Mouse (Mus musculus): ENCODE measurements around the gene Dusp27. TPM values are rescaled to one million over a fixed set of nuclear protein-coding genes. Genes with fewer than 3 reads are reported as not detected.

The Dusp27 gene
- polyA plus RNA-seq, 2 experiments = 0.02 TPM; not detected in 1

GRCm38 (mm10) chr1:166139113-166139512, 11.4 kb upstream of the Dusp27 start:
- H3K4me3 ChIP-seq (ENCODE audit: insufficient read depth in 1 of 2, low read depth in 2 of 2, low read length in 2 of 2) = no peak overlapping the region
- TF ChIP-seq CTCF (IDR thresholded peaks at IDR 0.05; ENCODE audit: low read depth) (no peak), EP300 (IDR thresholded peaks at IDR 0.05; ENCODE audit: low read depth) (no peak)
- no peak for DNase-seq (ENCODE audit: low read depth in 3 of 3, low spot score in 3 of 3)
- H3K4me1 ChIP-seq (replicated peaks; ENCODE audit: control insufficient read depth in 2 of 2, insufficient read depth in 2 of 2, low read length in 1 of 2) = peaks cover 0 to 11% of the 10 kb centered on the region in 2 experiments; a peak in 2 of 4 replicates
- no peaks in the 10 kb centered on the region; the same call in 1 of the 2 replicates for H3K27me3 ChIP-seq (ENCODE audit: control insufficient read depth, insufficient read depth, low read length)
- H3K36me3 ChIP-seq (replicated peaks; ENCODE audit: control insufficient read depth, insufficient read depth, low read depth) = no peaks in the 10 kb centered on the region
- H3K27ac ChIP-seq = no peak overlapping the region
- H3K9me3 ChIP-seq (ENCODE audit: control insufficient read depth, low read length) = no peaks in the 10 kb centered on the region
- 75% methylated on average over 3 of the region's 3 CpGs for WGBS (ENCODE audit: insufficient replicate concordance)
- no peak for ATAC-seq (ENCODE audit: insufficient read depth)
- H3K9ac ChIP-seq (replicated peaks) = no peak overlapping the region
- no peak overlapping the region for H3K4me2 ChIP-seq (ENCODE audit: low read depth)

GRCm38 (mm10) chr1:166138136-166138535, 10.4 kb upstream of the Dusp27 start:
- ATAC-seq (ENCODE audit: insufficient read depth) (no peak), DNase-seq (ENCODE audit: low read depth in 3 of 3, low spot score in 3 of 3) (no peak)

DNA sequence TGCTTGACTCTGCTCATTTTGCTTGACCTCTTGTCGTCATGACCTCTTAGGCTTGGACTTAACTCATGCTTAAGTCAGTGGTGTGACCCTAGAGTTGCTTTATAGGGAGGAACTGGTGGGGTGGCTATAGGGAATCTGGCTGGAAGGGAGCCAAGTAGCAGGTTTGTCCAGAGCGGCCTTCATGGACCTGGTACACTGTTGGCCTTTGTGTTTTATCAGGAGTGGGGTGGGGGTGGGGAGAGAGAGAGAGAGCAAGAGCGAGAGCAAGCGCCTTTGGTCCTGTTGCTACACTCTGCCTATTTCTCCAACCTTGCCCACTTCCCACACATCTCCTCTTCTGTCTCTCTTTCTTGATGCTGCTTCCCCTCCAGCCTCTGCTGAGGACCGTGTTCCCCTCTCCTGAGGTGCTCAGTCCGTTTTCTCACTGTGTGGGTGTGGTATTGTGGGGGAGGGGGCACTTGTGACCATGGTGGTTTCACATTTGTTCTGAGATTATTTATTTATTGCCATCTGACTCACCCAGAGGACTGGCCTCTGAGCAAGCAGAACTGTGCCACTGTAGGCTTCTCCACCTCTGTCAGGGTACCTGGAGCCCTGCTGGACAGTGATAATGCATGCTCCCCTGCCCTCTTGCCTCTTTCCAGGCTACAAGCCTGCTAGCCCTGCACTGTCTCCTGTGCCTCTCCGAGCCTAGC, 9.7 kb upstream of the Dusp27 start:
- DNase-seq (ENCODE audit: low read depth in 3 of 3, low spot score in 3 of 3) (no peak), ATAC-seq (ENCODE audit: insufficient read depth) (0 out of 2 replicates have a peak, but pooled peaks have one; percentile 6)
- H3K9ac ChIP-seq (replicated peaks) = no peak overlapping the region
- H3K9me3 ChIP-seq (ENCODE audit: control insufficient read depth, low read length) = no peaks in the 10 kb centered on the region
- no peak overlapping the region for H3K4me3 ChIP-seq (ENCODE audit: insufficient read depth in 1 of 2, low read depth in 2 of 2, low read length in 2 of 2)
- TF ChIP-seq EP300 (IDR thresholded peaks at IDR 0.05; ENCODE audit: low read depth) = no peak
- no peak for TF ChIP-seq CTCF (IDR thresholded peaks at IDR 0.05; ENCODE audit: low read depth)
- WGBS (ENCODE audit: insufficient replicate concordance) = 47% methylated on average over 7 of the region's 7 CpGs
- no peaks in the 10 kb centered on the region; the same call in 1 of the 2 replicates for H3K27me3 ChIP-seq (ENCODE audit: control insufficient read depth, insufficient read depth, low read length)
- peaks cover 0 to 11% of the 10 kb centered on the region in 2 experiments; a peak in 2 of 4 replicates for H3K4me1 ChIP-seq (replicated peaks; ENCODE audit: control insufficient read depth in 2 of 2, insufficient read depth in 2 of 2, low read length in 1 of 2)
- H3K36me3 ChIP-seq (replicated peaks; ENCODE audit: control insufficient read depth, insufficient read depth, low read depth) = no peaks in the 10 kb centered on the region
- no peak overlapping the region for H3K27ac ChIP-seq
- H3K4me2 ChIP-seq (ENCODE audit: low read depth) = no peak overlapping the region

More at GRCm38 (mm10) chr1:166138136-166138535, 10.4 kb upstream of the Dusp27 start:
- TF ChIP-seq CTCF (IDR thresholded peaks at IDR 0.05; ENCODE audit: low read depth) = no peak
- TF ChIP-seq EP300 (IDR thresholded peaks at IDR 0.05; ENCODE audit: low read depth) = no peak
- H3K27me3 ChIP-seq (ENCODE audit: control insufficient read depth, insufficient read depth, low read length) = no peaks in the 10 kb centered on the region; the same call in 1 of the 2 replicates
- no peaks in the 10 kb centered on the region for H3K9me3 ChIP-seq (ENCODE audit: control insufficient read depth, low read length)
- H3K4me3 ChIP-seq (ENCODE audit: insufficient read depth in 1 of 2, low read depth in 2 of 2, low read length in 2 of 2) = no peak overlapping the region
- H3K27ac ChIP-seq = no peak overlapping the region
- no peak overlapping the region for H3K9ac ChIP-seq (replicated peaks)
- H3K36me3 ChIP-seq (replicated peaks; ENCODE audit: control insufficient read depth, insufficient read depth, low read depth) = no peaks in the 10 kb centered on the region
- peaks cover 0 to 11% of the 10 kb centered on the region in 2 experiments; a peak in 2 of 4 replicates for H3K4me1 ChIP-seq (replicated peaks; ENCODE audit: control insufficient read depth in 2 of 2, insufficient read depth in 2 of 2, low read length in 1 of 2)
- H3K4me2 ChIP-seq (ENCODE audit: low read depth) = no peak overlapping the region
- 27% methylated on average over 13 of the region's 13 CpGs for WGBS (ENCODE audit: insufficient replicate concordance)

DNA sequence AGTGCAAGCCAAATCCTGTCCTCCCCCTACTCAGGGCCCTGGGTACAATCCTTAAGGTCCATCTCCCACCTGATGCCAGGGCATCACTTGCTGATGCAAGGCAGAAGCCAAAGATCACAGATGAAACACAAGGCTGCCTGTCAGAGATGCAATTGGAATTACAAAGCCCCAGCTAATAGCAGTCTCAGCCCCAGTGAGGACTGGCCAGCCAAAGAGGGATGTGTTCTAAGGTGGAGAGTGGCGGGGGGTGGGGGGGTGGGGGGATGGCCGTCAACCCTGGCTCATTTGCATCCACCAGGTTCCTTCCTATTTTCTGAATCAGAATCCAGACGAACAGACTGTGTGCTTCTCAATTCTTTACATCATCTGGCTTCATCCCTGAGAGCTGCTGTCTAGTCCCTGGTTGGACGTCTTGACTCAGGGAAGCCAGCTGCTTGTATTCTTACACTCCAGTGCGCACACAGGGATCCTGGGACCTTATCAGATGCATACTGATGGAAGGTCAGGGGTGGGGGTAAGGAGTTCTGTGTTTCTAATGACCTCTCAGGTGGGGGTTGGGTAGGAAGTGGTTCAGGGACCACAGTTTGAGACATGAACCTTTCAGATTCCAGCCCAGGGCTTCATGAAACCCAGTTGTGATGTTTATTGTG, 7.5 kb upstream of the Dusp27 start:
- WGBS (ENCODE audit: insufficient replicate concordance) = 30% methylated on average over 5 of the region's 5 CpGs

GRCm38 (mm10) chr1:166132367-166132766, 4.6 kb upstream of the Dusp27 start:
- H3K27me3 ChIP-seq (ENCODE audit: control insufficient read depth, insufficient read depth, low read length) = no peaks in the 10 kb centered on the region
- no peak for TF ChIP-seq CTCF (IDR thresholded peaks at IDR 0.05; ENCODE audit: low read depth)
- no peak for TF ChIP-seq EP300 (IDR thresholded peaks at IDR 0.05; ENCODE audit: low read depth)
- peaks cover 0 to 10% of the 10 kb centered on the region in 2 experiments; a peak in 2 of 4 replicates for H3K4me1 ChIP-seq (replicated peaks; ENCODE audit: control insufficient read depth in 2 of 2, insufficient read depth in 2 of 2, low read length in 1 of 2)
- no peaks in the 10 kb centered on the region for H3K36me3 ChIP-seq (replicated peaks; ENCODE audit: control insufficient read depth, insufficient read depth, low read depth)
- no peak overlapping the region for H3K4me3 ChIP-seq (ENCODE audit: insufficient read depth in 1 of 2, low read depth in 2 of 2, low read length in 2 of 2)
- no peak overlapping the region for H3K4me2 ChIP-seq (ENCODE audit: low read depth)
- no peak for ATAC-seq (ENCODE audit: insufficient read depth)
- 17% methylated on average over 4 of the region's 4 CpGs for WGBS (ENCODE audit: insufficient replicate concordance)
- DNase-seq (ENCODE audit: low read depth in 3 of 3, low spot score in 3 of 3) = no peak
- no peak overlapping the region for H3K9ac ChIP-seq (replicated peaks)
- H3K9me3 ChIP-seq (ENCODE audit: control insufficient read depth, low read length) = no peaks in the 10 kb centered on the region
- no peak overlapping the region for H3K27ac ChIP-seq

More for the DNA sequence above, 7.5 kb upstream of the Dusp27 start:
- TF ChIP-seq CTCF (IDR thresholded peaks at IDR 0.05; ENCODE audit: low read depth) = no peak
- TF ChIP-seq EP300 (IDR thresholded peaks at IDR 0.05; ENCODE audit: low read depth) = no peak
- Histone ChIP-seq H3K9me3 (ENCODE audit: control insufficient read depth, low read length) (no peaks in the 10 kb centered on the region), H3K4me3 (ENCODE audit: insufficient read depth in 1 of 2, low read depth in 2 of 2, low read length in 2 of 2) (no peak overlapping the region), H3K27ac (no peak overlapping the region), H3K4me1 (replicated peaks; ENCODE audit: control insufficient read depth in 2 of 2, insufficient read depth in 2 of 2, low read length in 1 of 2) (peaks cover 0 to 11% of the 10 kb centered on the region in 2 experiments; a peak in 2 of 4 replicates), H3K9ac (replicated peaks) (no peak overlapping the region), H3K4me2 (ENCODE audit: low read depth) (no peak overlapping the region), H3K36me3 (replicated peaks; ENCODE audit: control insufficient read depth, insufficient read depth, low read depth) (no peaks in the 10 kb centered on the region), H3K27me3 (ENCODE audit: control insufficient read depth, insufficient read depth, low read length) (no peaks in the 10 kb centered on the region)
- DNase-seq (ENCODE audit: low read depth in 3 of 3, low spot score in 3 of 3) (no peak), ATAC-seq (ENCODE audit: insufficient read depth) (no peak)
